Mouse (Mus musculus) CD8-positive naive resting alpha-beta T cell, adult 2 months (primary cell): ENCODE data around the gene Zfyve21.

Experiments used
- DNase-seq, 2 experiments: peaks; one replicate each; pipeline ENCODE4 v3.0.0; 2022; ENCODE audit warnings: low read depth in 2 of 2, low spot score in 2 of 2

Zfyve21 gene

GRCm38 (mm10) chr12:111798493-111798892 is 15.5 kb upstream of the Zfyve21 start:
- DNase-seq: no peak

GRCm38 (mm10) chr12:111800459-111801183 is 13.3 kb upstream of the Zfyve21 start:
- no peak for DNase-seq

DNA sequence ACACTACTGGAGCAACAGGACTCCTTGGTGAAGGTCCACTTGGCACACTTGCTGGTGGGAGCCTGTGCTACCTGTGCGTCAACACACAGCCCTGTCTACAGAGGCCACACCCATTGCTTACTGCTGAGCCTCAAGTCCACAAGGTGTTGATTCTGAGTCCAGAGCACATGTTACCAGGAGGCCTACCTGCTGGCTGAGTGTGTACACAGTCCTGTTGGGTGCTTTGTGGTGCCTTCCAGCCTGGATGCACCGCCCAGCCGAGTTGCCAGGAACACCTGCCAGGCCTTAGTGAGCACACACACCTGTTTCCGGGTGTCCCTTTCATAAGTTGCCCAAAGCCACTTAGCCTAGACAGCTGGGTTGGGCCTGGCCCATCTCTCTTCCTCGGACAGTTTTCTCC is 10.4 kb upstream of the Zfyve21 start:
- no peak for DNase-seq

DNA sequence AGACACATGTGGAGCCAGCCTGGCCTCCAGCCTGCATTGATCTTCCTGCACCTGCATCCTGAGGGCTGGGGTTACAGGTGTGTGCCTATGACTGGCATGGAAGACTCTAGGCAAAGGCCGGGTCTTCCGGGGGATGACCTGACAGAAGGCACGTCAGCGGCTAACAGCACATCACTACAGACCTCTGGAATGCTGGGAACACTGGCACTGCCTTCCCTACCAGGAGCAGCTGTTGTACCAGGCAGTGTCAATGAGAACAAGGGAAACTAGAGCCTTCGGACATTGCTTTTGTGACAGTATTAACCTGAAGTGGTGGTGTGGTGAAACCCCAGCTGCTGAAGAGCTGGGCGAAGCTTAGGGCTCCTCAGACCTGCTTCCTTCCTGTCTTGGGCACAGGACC is 5.2 kb upstream of the Zfyve21 start:
- DNase-seq: no peak

GRCm38 (mm10) chr12:111809762-111810161 is 4.2 kb upstream of the Zfyve21 start:
- DNase-seq: peak; percentile 24 to 44

DNA sequence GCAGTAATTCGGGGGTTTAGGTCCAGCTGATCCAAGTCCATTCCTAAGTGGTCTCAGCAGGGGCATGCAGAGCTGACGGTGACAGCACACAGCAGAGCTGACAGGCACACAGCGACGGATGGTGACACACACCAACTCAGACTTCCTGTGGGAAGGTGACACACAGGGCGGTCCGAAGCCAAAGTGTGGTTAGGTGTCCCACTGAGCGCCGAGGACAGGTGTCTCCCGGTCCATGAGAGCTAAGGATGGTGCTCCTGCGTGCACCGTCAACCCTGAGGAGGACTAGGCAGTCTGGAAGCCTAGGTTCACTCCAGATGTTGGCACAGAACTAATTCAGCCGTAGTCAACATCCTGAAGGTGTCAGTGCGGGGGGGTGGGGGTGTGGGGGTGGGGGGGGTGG is 1.9 kb upstream of the Zfyve21 start:
- no peak for DNase-seq

GRCm38 (mm10) chr12:111812611-111813010 is 1.4 kb upstream of the Zfyve21 start:
- DNase-seq: no peak

GRCm38 (mm10) chr12:111813111-111813765 is 732 bp upstream of the Zfyve21 start:
- no peak for DNase-seq

- no peak for DNase-seq
Measured at GRCm38 (mm10) chr12:111814769-111815762, 1.1 kb downstream of the Zfyve21 start.

DNA sequence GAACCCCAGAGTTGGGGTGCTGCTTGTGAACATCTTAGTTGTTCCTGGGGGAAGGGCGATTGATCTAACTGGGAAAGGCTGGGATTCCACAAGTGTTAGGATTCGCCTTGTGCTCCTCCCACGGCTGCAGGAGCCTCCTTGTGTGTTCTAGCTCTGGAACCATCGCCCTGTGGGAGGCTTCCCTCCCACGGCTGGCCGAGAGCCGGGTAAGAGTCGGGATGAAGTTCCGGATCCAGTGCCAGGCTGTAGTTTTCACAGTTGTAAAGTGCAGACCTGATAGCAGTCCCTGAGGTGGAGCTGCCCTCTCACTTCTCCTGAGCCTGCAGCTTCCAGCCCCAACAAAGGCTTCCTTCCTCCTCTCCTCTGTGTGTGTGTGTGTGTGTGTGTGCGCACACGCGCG is 2.6 kb downstream of the Zfyve21 start:
- DNase-seq: no peak

GRCm38 (mm10) chr12:111816967-111817366 is 3.0 kb downstream of the Zfyve21 start:
- DNase-seq: no peak

- no peak for DNase-seq
Measured at GRCm38 (mm10) chr12:111817991-111818390, 4.0 kb downstream of the Zfyve21 start.

DNA sequence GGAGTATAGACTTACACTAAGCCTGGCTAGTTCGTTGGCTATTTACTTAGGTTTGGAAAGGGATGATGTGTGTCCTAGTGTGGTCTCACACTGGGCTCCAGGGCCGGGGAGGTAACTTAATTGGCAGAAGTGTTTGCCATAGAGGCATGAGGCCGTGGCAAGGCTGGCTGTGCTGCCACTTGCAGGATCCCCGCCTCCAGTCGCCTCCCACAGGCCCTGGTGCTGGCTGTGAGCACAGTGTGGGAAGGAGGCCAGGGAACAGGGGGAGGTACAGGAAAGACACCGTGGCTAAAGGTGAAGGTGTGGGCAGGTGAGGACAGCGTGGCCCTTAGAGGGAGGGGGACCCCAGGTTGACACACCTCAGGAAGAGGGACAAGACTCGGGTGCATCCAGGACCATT is 6.0 kb downstream of the Zfyve21 start:
- DNase-seq: no peak

GRCm38 (mm10) chr12:111820708-111821107 is 6.7 kb downstream of the Zfyve21 start:
- no peak for DNase-seq

- no peak for DNase-seq
Measured at GRCm38 (mm10) chr12:111821931-111822330, 8.0 kb downstream of the Zfyve21 start.

DNA sequence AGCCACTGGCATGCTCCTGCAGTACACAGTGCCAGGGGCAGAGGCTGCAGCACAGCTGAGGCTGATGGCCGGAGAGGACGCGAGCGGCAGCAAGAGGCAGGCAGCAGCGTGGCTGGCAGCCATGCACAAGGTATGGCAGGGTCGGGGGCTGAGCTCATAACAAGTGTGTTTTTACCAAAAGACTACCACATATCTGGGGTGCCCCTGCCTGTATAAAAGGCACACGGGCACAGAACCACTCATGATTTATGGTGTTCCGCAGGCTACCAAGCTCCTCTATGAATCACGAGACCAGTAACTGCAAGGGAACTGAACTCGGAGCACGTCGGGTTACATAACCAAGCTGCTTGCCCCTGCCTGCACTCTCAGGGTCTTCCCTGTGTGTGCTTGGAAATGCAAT is 13.6 kb downstream of the Zfyve21 start:
- DNase-seq: no peak

DNA sequence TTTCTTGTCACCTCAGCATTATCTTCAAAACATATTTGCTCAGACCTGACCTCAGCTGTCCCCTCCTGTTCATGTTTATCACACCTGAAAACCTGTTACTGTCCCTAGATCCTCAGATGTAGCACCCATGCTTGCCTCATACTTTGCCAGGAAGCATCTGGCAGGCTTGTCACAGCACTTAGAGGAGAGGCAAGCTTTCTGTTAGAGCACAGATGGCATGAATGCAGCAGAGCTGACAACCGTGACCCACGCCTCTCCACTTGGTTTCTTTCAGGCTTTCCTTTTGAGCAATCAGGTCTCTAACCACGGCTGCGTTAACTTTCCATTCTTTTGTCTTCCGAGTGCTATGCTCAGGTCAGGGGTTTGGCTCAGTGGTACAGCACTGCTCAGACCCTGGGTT is 15.5 kb downstream of the Zfyve21 start:
- DNase-seq: no peak

DNA sequence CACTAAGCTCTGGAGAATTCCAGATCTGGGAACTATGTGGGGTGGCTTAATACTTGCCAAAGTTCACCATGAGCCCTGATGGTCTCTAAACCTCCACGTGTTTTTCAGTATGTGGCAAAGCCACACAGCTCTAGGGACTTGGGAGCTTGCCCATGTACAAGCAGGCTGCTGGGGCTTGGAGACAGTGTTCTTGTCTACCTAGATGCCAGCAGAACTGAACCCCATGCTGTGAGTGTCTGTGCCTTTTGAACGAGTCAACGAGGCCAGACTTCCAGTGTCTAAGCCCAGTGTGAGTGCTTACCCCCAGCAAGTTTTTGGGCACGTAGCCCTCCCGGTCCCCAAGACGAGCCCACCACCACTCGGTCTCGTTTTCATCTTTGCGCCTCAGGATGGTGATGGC is 16.0 kb downstream of the Zfyve21 start:
- no peak for DNase-seq

DNA sequence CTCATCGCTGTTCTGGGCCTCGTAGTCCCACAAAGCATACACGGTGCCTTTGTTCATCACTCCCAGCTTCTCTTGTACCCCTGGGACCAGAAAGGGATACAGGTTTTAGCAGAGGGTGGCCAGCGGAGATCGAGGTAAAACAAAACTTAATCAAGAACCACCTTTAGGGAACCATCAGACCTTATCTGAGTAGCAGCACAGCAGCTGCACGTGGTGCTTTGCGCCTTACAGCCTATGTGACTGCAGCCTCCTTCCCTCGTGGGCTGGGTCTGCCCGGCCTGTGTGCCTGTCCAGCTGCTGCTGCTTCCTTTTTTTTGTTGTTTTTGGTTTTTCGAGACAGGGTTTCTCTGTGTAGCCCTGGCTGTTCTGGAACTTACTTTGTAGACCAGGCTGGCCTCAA is 16.4 kb downstream of the Zfyve21 start:
- DNase-seq: no peak

GRCm38 (mm10) chr12:111832643-111833042 is 18.7 kb downstream of the Zfyve21 start:
- no peak for DNase-seq

- no peak for DNase-seq
Measured at GRCm38 (mm10) chr12:111833457-111833856, 19.5 kb downstream of the Zfyve21 start.
